Mouse (Mus musculus): ENCODE measurements around the gene Atad3a.
"Not testable (repeated sequence)": the region's sequence is repeated elsewhere in the genome, so short reads cannot be mapped to it uniquely, and the experiment has no call there.

The Atad3a gene

DNA sequence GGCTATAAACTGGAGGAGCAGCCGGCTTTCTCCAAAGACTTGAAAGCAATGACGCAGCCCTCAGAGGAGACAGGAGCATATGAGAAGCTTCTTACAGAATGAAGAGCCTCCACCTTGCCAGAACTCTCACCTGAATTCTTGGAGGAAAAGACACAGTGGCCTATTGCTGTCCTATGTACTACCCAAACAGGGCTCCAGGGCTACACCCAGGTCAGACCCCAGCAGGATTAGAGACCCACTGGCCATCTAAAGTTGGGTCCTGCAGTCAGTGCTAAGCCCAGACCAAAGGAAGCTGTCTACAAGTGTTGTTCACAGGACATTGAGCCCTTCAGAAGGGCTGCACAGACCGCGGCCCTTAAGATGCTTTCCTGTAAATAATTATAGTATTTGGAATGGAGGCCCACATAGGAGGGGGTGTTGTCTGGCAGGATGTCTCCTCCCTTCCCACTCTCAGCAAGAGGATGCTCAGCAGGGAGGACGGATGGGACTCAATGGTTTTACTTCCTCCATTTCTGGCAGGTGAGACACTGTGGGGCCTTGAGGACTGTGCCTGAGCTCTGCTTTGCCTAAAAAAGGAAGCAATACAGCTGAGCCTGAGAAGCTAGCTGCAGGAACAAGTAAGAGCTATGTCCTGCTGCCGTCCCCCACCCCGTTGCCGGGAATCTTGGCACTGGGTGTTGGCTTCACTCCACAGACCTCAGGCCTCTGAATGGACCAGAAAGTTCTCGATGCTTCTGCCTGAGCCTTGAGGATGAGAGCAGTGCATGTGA, 14.3 kb upstream of the Atad3a start:
- no peak for DNase-seq (ENCODE audit: low spot score)

DNA sequence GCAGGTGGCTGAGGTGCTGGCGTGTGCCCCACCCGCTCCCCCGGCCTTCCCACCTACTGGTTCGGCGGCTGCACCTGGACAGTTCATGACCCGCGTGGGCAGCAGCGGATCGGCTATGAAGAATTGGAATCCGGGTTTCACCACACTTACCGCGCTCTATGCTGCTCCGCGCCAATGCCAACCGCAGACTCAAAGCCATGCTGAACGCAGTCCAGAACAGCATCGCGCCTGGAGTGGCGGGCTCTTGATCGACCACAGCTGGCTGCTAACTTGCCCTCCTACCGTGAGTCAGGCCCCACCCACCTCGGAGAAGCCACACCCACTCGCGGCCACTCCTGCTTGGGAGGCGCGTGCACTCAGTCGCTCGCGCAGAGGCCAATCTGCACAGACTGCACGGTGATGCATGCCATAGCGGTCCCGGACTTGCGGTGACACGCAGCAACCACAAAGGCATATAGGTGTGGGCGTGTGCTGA, 13.4 kb upstream of the Atad3a start, which contains the start of gene Vwa1:
Gene Vwa1, minus strand, starts transcription at position 419 of the 475 bp plus-strand sequence.
- no peak for DNase-seq (ENCODE audit: low spot score)

DNA sequence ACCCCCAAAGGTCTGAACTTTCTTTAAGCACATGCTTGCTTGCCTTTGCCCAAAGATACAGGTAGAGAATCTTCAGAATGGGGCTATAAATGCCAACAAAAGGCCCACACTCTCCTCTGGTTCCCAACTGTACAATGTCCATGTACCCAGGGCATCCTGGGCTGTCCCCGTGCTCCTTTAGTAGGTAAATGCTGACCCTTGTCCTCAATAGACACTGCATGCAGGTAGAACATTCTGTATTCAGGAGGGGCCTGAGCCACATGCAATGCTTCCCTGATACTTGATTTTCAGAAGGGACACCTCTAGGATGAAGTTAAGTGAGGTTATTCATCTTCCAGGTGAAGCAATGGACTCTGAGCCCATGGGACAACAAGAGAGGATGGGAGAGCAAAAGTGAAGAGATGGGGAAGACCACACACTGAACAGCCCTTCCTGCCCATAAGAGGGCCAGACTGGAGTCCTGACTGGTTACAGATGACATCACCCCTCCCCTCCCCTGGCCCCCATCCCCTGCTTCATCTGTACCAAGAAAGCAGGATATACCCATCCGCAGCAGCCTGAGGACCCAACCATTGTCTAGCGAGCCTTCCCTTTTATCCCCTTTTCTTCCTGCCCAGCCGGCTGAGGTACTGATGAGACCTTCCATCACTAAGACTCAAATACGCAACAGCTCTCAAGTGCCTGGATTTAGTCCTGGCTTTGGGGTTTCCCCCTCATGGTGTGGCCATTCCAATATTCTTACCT, 12.6 kb upstream of the Atad3a start:
- DNase-seq (ENCODE audit: low spot score) = no peak

DNA sequence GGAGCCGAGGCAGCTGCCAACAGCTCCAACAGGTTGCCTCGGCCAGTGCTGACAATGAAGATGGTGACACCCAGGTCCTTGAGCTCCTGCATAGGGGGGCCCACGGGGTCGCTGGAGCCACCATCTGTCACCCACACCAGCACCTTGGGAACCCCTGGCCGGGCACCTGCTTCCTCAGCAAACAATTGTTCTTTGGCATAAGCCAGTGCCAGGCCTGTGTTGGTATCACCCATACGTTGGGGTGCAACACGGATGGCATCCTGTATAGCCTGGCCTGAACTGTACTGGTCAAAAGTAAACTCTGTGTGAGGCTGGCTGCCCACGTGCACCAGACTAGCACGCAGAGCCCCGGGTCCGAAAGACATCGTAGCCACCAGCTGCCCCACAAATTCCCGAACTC, 11.9 kb upstream of the Atad3a start:
- no peak for DNase-seq (ENCODE audit: low spot score)

DNA sequence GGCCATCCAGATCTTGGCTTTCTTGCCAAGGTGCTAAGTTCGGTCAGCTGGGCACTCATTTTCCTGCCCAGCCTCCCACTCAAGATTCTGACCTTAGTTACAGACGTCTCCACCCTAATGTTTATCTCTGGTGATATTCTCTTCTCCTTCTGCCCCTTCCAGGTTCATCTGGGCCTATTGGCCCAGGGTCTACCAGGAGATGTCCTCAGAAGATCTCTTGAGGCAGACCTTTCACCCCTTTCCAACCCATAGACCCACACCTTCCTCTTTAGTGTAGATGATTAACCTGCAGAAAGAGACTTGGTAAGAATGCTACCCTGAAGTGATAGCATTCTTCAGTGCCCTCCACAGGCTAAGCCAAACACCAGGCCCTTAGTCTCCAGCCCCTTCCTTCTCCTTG, 10.8 kb upstream of the Atad3a start:
- no peak for DNase-seq (ENCODE audit: low spot score)

DNA sequence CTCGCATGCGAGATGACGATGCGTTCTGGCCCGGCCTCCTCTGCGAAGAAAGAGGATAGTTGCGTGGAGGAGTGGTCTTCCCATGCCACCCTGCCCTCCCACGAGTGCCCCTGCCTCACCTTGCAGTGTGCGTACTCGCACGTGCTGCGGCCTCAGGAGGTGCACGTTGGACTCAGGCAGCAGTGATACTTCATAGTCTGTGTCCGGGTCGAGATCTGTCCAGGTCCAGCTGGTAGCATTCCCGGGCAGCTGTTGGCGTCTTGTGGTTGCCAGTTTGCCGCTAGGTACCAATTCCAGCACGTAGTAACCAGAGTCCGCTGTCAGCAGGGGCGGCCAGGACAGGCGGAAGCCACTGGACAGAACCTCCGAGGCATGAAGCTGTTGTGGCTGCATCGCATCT, 9.7 kb upstream of the Atad3a start:
- no peak for DNase-seq (ENCODE audit: low spot score)

DNA sequence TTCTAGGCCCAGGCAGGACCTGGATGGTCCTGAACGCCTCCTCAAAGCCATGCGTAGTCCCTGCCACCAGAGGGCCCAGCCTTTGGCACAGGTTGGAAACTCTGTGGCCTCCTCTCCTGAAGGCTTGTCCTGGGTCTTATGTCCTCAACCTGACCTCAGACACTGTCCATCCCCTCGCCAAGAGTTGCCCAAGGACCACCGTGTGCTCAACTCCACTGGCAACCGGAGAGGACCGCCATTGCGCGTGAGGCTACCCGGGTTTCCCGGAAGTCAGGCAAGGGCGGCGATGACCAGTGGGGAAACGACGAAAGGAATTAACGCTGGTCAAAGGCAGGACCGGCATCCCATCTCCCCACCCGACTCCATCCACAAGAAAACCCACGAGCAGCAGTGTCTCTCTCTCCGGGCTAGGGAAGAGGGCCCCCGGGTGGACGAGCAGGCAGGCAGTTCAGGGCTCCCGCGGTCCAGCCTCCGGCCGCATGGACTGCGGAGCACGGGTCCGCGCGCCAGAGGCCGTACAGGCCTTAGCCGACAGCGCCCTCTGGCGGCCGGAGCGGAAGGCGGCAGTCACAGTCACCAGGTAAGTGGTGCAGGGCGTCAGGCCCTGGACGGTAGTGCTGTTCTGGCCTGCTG, 9.1 kb upstream of the Atad3a start:
- peak; percentile 94 for DNase-seq (ENCODE audit: low spot score)

DNA sequence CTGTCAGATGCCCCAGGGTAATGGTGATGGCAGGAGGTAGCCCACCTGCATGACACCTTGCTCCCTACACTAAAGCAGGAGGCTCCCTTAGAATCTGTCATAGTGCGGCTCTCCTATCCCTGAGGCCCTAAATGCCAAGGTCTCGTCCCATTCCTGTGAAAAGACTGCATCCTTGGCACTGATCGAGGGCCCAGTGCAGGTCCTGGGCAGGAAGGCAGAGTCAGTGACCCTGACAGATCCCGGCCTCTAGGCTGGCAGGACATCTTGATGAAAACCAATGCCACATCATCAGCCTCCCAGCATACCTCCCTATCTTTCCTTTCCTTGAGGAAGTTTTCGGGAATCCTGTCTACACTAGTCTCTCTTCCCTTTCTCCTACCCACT, 8.6 kb upstream of the Atad3a start:
- no peak for DNase-seq (ENCODE audit: low spot score)

DNA sequence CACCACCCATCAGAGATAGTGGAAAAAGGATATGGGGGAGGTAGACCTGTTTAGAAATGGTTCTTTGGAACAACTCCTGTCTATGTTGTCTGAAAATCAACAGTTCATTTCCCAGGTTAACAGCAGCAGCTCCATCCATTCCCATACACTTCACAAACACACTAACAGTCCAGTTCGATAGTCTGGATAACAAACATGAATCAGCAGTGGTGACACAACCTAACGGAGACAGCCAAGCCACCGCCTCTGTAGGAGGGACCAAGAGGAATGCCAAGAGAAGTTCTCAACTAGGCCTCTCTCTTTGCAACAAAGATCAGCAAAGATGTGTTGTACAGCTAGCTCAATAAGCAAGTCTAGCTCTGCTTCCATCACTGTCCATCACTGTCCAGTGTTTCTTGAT, 1.5 kb upstream of the Atad3a start:
- no peak for DNase-seq (ENCODE audit: low spot score)

GRCm38 (mm10) chr4:155761356-155762099, 635 bp upstream of the Atad3a start:
- no peak for DNase-seq (ENCODE audit: low spot score)

DNA sequence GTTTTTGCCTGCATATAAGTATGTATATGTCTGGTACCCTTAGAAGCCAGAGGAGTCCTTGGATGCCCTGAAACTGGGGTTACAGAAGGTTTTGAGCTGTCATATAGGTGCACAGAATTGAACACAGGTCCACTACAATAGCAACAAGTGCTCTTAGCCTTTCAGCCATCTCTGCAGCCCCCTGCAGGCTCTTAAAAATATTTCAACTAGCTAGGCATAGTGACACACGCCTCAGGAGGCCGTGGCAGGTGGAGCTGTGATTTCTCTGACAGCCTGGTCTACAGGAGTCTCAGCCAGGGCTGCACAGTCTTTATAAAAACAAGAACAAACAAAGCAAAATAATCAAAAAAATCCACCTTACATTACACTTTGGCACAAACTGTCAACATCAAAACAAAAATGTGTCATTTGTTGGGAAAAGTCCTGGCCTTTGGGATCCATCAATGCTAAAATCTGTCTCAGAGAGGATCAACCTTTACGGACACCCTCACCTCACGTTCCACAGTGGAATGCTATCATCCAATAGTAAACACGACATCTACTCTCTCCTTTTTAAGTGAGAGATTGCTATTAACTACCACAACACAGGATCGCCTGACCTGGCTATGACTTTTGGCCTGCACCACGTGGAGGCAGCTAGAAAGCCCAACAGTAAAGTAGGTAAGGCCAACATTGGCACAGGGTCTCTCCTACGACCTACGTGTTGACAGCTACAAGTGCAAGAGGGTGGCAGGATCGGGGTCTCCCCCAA, 856 bp downstream of the Atad3a start:
- no peak for DNase-seq (ENCODE audit: low spot score)

DNA sequence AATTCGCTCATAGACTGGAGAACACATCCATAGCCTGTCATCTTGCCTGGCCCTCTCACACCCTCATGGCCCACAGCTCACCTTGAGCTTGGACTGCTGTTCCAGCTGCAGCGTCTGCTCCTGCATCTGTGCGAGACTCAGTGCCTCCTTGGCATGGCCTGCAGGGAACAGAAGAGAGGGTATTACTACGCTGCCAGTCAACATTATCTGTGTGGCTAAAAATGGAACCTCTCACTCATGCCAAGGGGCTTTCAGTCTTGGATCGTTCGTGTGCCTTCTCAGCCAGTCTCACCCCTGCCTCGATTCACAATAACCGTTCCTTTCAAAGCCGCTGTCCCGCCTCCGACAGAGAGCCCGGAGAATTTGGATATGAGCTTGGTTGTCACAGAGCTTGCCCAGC, 3.9 kb downstream of the Atad3a start:
- no peak for DNase-seq (ENCODE audit: low spot score)

DNA sequence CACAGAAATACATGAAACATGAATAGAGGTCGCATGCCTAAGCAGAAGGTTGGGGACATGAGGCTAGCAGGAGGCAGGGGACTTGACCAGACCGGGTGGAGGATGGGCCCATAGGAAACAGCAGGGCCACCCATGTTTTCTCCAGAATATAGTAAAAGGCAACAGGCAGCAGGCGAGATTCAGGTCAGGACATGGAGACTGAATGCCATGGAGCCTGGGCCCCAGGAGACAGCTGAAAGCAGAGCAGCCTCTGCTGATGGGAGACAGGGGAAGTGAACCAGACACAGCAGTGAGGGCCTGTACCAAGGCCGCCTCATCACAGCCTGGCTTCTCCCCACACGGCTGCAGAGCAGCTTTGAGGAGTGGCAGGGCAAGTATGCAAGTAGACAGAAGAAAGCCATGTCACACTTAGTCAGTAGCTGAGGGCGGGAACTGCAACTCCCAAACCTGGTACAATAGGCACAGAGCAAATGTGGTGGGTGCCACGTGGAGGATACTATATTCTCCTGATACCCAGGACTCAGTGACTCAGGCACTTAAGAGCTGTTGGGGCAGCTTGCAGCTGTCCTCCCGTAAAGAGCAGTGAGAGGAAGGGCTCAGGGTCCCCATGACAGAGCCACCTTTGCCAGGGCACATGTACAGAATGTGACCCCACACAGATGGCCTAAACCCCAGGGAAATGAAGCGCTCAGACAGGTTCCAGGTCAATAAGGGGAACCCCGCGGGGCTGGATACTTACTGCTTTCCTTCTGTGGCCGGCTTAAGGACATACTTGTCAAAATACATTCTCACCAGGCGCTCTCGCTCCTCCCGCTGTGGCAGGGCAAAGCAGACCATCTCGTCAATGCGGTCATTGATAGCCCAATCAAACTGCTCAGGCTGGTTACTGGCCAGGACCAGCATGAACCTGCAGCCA, 14.1 kb downstream of the Atad3a start:
- no peak for DNase-seq (ENCODE audit: low spot score)

DNA sequence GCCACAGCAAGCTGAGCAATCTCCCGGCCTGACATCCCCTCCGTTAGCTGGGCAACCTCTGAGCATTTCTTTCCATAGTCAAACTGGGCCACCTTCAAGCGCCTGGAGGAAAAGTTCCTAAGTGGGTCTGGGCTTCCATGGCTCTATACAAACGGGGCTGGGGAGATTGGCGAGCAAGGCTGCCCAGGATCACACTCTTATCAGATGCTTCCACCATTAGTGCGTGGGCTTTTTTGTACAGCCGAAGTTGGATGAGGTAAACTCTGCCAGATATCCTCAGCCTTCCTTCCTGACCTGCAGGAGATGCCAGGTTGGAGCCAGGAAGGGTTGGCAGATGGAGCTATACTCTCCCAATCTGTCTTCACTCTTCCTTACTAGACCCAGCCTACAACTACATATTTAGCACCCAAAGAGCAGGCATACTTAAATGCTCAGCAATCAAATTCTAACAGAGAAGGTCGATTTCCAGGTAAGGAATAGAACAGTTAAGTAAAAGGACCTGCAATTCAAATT, 14.8 kb downstream of the Atad3a start:
- DNase-seq (ENCODE audit: low spot score) = no peak

GRCm38 (mm10) chr4:155745136-155745535, 15.8 kb downstream of the Atad3a start:
- DNase-seq (ENCODE audit: low spot score) = no peak

DNA sequence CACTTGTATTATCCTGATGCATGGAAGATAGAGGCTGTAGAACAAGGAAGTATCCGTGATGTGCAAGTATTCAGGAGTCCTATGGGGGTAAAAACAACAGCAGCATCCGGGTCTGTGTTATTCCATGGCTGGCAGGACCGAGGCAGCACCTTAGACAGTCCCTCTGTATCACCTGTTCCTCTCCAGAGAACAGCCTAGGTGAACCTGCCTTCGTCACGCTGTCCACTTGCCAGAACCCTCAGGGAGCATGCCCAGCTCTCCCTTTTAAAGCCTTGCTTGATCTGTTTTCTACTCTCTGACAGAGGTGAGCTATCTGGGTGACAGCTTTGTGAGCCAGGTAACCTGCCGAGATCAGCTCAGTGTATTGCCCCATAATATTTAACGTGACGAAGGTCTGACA, 16.4 kb downstream of the Atad3a start:
- DNase-seq (ENCODE audit: low spot score) = no peak

DNA sequence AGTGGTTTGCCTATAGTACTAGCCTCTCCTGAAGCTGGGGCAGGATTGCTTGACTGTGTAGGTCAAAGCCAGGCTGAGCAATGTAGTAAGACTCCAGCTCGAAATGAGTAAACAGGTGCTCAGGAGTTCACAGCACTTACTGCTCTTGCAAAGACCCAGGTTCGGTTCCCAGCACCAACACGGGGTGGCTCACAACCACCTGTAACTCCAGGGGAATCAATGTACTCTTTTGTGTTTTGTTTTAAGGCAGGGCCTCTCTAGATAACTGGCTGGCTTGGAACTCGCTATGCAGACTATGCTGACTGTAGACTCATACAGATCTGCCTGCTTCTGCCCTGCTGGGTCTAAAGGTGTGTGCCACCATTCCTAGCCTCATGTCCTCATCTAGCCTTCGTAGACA, 18.2 kb downstream of the Atad3a start:
- no peak for DNase-seq (ENCODE audit: low spot score)

- DNase-seq (ENCODE audit: low spot score) = not testable (repeated sequence)
These were observed 20.2 kb downstream of the Atad3a start for GRCm38 (mm10) chr4:155740681-155741080.

- no peak for DNase-seq (ENCODE audit: low spot score)
These were observed 20.9 kb downstream of the Atad3a start for GRCm38 (mm10) chr4:155739741-155740636.

Measured in ovary, postnatal 10 days (tissue).